Mouse (Mus musculus): ENCODE data around the gene Sptbn4. TPM values are rescaled to one million over a fixed set of nuclear protein-coding genes. Genes with fewer than 3 reads are reported as not detected.
A peak's percentile ranks its signal among the peaks of the same experiment; 100 is the strongest.

Gene Sptbn4
- polyA plus RNA-seq, 1 experiment from 2014 or later: 0.28 TPM

GRCm38 (mm10) chr7:27472596-27472995 lies 25.1 kb upstream of the Sptbn4 start:
- Histone ChIP-seq H3K4me3 (ENCODE audit: low read depth, low read length) (peak overlapping the region; percentile 64), H3K27ac (replicated peaks; ENCODE audit: low read depth, low read length) (no peak overlapping the region), H3K9ac (replicated peaks; ENCODE audit: low read length) (no peak overlapping the region), H3K27me3 (ENCODE audit: control insufficient read depth, insufficient read depth, low read length) (no peaks in the 10 kb centered on the region), H3K4me1 (ENCODE audit: control insufficient read depth, insufficient read depth, low read length) (no peaks in the 10 kb centered on the region), H3K36me3 (replicated peaks; ENCODE audit: control insufficient read depth, insufficient read depth, low read depth, low read length) (no peaks in the 10 kb centered on the region; the same call in 1 of the 2 replicates), H3K4me2 (ENCODE audit: low read depth, low read length) (no peak overlapping the region), H3K9me3 (replicated peaks; ENCODE audit: control insufficient read depth, low read length) (no peaks in the 10 kb centered on the region)
- ATAC-seq (replicated peaks; ENCODE audit: insufficient number of reproducible peaks, low FRiP score, low TSS enrichment, low read depth): no peak
- WGBS: 42% methylated on average over 7 of the region's 7 CpGs
- DNase-seq (ENCODE audit: low spot score): no peak

GRCm38 (mm10) chr7:27471390-27472120 lies 24.1 kb upstream of the Sptbn4 start:
- no peak overlapping the region for H3K27ac ChIP-seq (replicated peaks; ENCODE audit: low read depth, low read length)
- WGBS: 90% methylated on average over 11 of the region's 11 CpGs
- no peak overlapping the region for H3K4me3 ChIP-seq (ENCODE audit: low read depth, low read length)
- ATAC-seq (replicated peaks; ENCODE audit: insufficient number of reproducible peaks, low FRiP score, low TSS enrichment, low read depth) (no peak), DNase-seq (ENCODE audit: low spot score) (no peak)
- H3K4me1 ChIP-seq (ENCODE audit: control insufficient read depth, insufficient read depth, low read length): no peaks in the 10 kb centered on the region
- H3K9ac ChIP-seq (replicated peaks; ENCODE audit: low read length): no peak overlapping the region
- H3K4me2 ChIP-seq (ENCODE audit: low read depth, low read length): no peak overlapping the region
- no peaks in the 10 kb centered on the region for H3K9me3 ChIP-seq (replicated peaks; ENCODE audit: control insufficient read depth, low read length)
- no peaks in the 10 kb centered on the region; the same call in 1 of the 2 replicates for H3K36me3 ChIP-seq (replicated peaks; ENCODE audit: control insufficient read depth, insufficient read depth, low read depth, low read length)
- H3K27me3 ChIP-seq (ENCODE audit: control insufficient read depth, insufficient read depth, low read length): no peaks in the 10 kb centered on the region

- H3K4me1 ChIP-seq (ENCODE audit: control insufficient read depth, insufficient read depth, low read length): no peaks in the 10 kb centered on the region
- H3K9ac ChIP-seq (replicated peaks; ENCODE audit: low read length): no peak overlapping the region
- H3K27me3 ChIP-seq (ENCODE audit: control insufficient read depth, insufficient read depth, low read length): no peaks in the 10 kb centered on the region
- no peak overlapping the region for H3K27ac ChIP-seq (replicated peaks; ENCODE audit: low read depth, low read length)
- H3K9me3 ChIP-seq (replicated peaks; ENCODE audit: control insufficient read depth, low read length): no peaks in the 10 kb centered on the region
- no peak overlapping the region for H3K4me2 ChIP-seq (ENCODE audit: low read depth, low read length)
- WGBS: 28% methylated on average over 4 of the region's 4 CpGs
- ATAC-seq (replicated peaks; ENCODE audit: insufficient number of reproducible peaks, low FRiP score, low TSS enrichment, low read depth): no peak
- no peak for DNase-seq (ENCODE audit: low spot score)
- no peaks in the 10 kb centered on the region for H3K36me3 ChIP-seq (replicated peaks; ENCODE audit: control insufficient read depth, insufficient read depth, low read depth, low read length)
- H3K4me3 ChIP-seq (ENCODE audit: low read depth, low read length): no peak overlapping the region
These were observed 20.2 kb upstream of the Sptbn4 start for GRCm38 (mm10) chr7:27467648-27468047.

DNA sequence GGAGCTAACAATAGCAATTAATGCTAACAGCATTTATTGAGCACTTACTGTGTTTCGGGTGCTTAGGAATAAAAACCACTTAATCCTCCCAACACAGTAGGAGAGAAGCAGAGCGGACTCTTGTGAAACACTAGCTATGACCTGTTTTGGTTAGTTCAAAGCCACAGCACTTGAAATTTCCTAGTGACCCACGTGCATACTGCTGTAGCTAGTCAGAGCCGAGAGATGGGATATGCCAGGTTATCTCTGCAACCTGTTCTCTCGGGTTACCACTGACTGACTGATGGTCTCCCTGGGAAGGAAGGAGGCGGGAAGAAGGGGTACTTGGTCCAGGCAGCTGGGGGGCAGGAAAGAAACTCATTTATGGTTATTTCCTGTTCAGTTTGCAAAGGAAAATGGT lies 13.0 kb upstream of the Sptbn4 start:
- H3K4me1 ChIP-seq (ENCODE audit: control insufficient read depth, insufficient read depth, low read length): no peaks in the 10 kb centered on the region
- no peak for ATAC-seq (replicated peaks; ENCODE audit: insufficient number of reproducible peaks, low FRiP score, low TSS enrichment, low read depth)
- 85% methylated on average over 6 of the region's 6 CpGs for WGBS
- no peak overlapping the region for H3K4me2 ChIP-seq (ENCODE audit: low read depth, low read length)
- DNase-seq (ENCODE audit: low spot score): no peak
- H3K9me3 ChIP-seq (replicated peaks; ENCODE audit: control insufficient read depth, low read length): no peaks in the 10 kb centered on the region
- H3K4me3 ChIP-seq (ENCODE audit: low read depth, low read length): no peak overlapping the region
- no peak overlapping the region for H3K9ac ChIP-seq (replicated peaks; ENCODE audit: low read length)
- no peak overlapping the region for H3K27ac ChIP-seq (replicated peaks; ENCODE audit: low read depth, low read length)
- no peaks in the 10 kb centered on the region for H3K36me3 ChIP-seq (replicated peaks; ENCODE audit: control insufficient read depth, insufficient read depth, low read depth, low read length)
- H3K27me3 ChIP-seq (ENCODE audit: control insufficient read depth, insufficient read depth, low read length): no peaks in the 10 kb centered on the region

GRCm38 (mm10) chr7:27459640-27460039 lies 12.2 kb upstream of the Sptbn4 start:
- Histone ChIP-seq H3K4me2 (ENCODE audit: low read depth, low read length) (no peak overlapping the region), H3K9me3 (replicated peaks; ENCODE audit: control insufficient read depth, low read length) (no peaks in the 10 kb centered on the region), H3K36me3 (replicated peaks; ENCODE audit: control insufficient read depth, insufficient read depth, low read depth, low read length) (no peaks in the 10 kb centered on the region), H3K9ac (replicated peaks; ENCODE audit: low read length) (no peak overlapping the region), H3K4me3 (ENCODE audit: low read depth, low read length) (no peak overlapping the region), H3K27me3 (ENCODE audit: control insufficient read depth, insufficient read depth, low read length) (no peaks in the 10 kb centered on the region), H3K4me1 (ENCODE audit: control insufficient read depth, insufficient read depth, low read length) (no peaks in the 10 kb centered on the region), H3K27ac (replicated peaks; ENCODE audit: low read depth, low read length) (no peak overlapping the region)
- no peak for ATAC-seq (replicated peaks; ENCODE audit: insufficient number of reproducible peaks, low FRiP score, low TSS enrichment, low read depth)
- no peak for DNase-seq (ENCODE audit: low spot score)
- 87% methylated on average over 5 of the region's 5 CpGs for WGBS

- no peak for ATAC-seq (replicated peaks; ENCODE audit: insufficient number of reproducible peaks, low FRiP score, low TSS enrichment, low read depth)
- H3K27me3 ChIP-seq (ENCODE audit: control insufficient read depth, insufficient read depth, low read length): no peaks in the 10 kb centered on the region
- WGBS: 89% methylated on average over 4 of the region's 4 CpGs
These were observed 11.1 kb upstream of the Sptbn4 start for GRCm38 (mm10) chr7:27458614-27459013.

GRCm38 (mm10) chr7:27455273-27455672 lies 7.8 kb upstream of the Sptbn4 start:
- no peak for DNase-seq (ENCODE audit: low spot score)
- no peaks in the 10 kb centered on the region for H3K36me3 ChIP-seq (replicated peaks; ENCODE audit: control insufficient read depth, insufficient read depth, low read depth, low read length)
- H3K9ac ChIP-seq (replicated peaks; ENCODE audit: low read length): no peak overlapping the region
- ATAC-seq (replicated peaks; ENCODE audit: insufficient number of reproducible peaks, low FRiP score, low TSS enrichment, low read depth): no peak
- H3K27ac ChIP-seq (replicated peaks; ENCODE audit: low read depth, low read length): no peak overlapping the region
- WGBS: 85% methylated on average over 3 of the region's 3 CpGs
- no peak overlapping the region for H3K4me3 ChIP-seq (ENCODE audit: low read depth, low read length)
- no peaks in the 10 kb centered on the region for H3K27me3 ChIP-seq (ENCODE audit: control insufficient read depth, insufficient read depth, low read length)
- H3K9me3 ChIP-seq (replicated peaks; ENCODE audit: control insufficient read depth, low read length): no peaks in the 10 kb centered on the region
- H3K4me2 ChIP-seq (ENCODE audit: low read depth, low read length): no peak overlapping the region
- H3K4me1 ChIP-seq (ENCODE audit: control insufficient read depth, insufficient read depth, low read length): no peaks in the 10 kb centered on the region

More at GRCm38 (mm10) chr7:27458614-27459013, 11.1 kb upstream of the Sptbn4 start:
- H3K4me3 ChIP-seq (ENCODE audit: low read depth, low read length): no peak overlapping the region
- H3K4me2 ChIP-seq (ENCODE audit: low read depth, low read length): no peak overlapping the region
- H3K27ac ChIP-seq (replicated peaks; ENCODE audit: low read depth, low read length): no peak overlapping the region
- no peaks in the 10 kb centered on the region for H3K36me3 ChIP-seq (replicated peaks; ENCODE audit: control insufficient read depth, insufficient read depth, low read depth, low read length)
- DNase-seq (ENCODE audit: low spot score): no peak
- H3K4me1 ChIP-seq (ENCODE audit: control insufficient read depth, insufficient read depth, low read length): no peaks in the 10 kb centered on the region
- H3K9ac ChIP-seq (replicated peaks; ENCODE audit: low read length): no peak overlapping the region
- no peaks in the 10 kb centered on the region for H3K9me3 ChIP-seq (replicated peaks; ENCODE audit: control insufficient read depth, low read length)

GRCm38 (mm10) chr7:27454461-27455121 lies 7.1 kb upstream of the Sptbn4 start:
- H3K36me3 ChIP-seq (replicated peaks; ENCODE audit: control insufficient read depth, insufficient read depth, low read depth, low read length): no peaks in the 10 kb centered on the region
- H3K4me1 ChIP-seq (ENCODE audit: control insufficient read depth, insufficient read depth, low read length): no peaks in the 10 kb centered on the region
- ATAC-seq (replicated peaks; ENCODE audit: insufficient number of reproducible peaks, low FRiP score, low TSS enrichment, low read depth) (no peak), DNase-seq (ENCODE audit: low spot score) (no peak)
- no peaks in the 10 kb centered on the region for H3K9me3 ChIP-seq (replicated peaks; ENCODE audit: control insufficient read depth, low read length)
- H3K4me2 ChIP-seq (ENCODE audit: low read depth, low read length): no peak overlapping the region
- no peak overlapping the region for H3K4me3 ChIP-seq (ENCODE audit: low read depth, low read length)
- H3K27ac ChIP-seq (replicated peaks; ENCODE audit: low read depth, low read length): no peak overlapping the region
- H3K9ac ChIP-seq (replicated peaks; ENCODE audit: low read length): no peak overlapping the region
- 72% methylated on average over 10 of the region's 10 CpGs for WGBS
- no peaks in the 10 kb centered on the region for H3K27me3 ChIP-seq (ENCODE audit: control insufficient read depth, insufficient read depth, low read length)
